Mouse (Mus musculus): ENCODE results near the gene Lrrc57. TPM values are rescaled to one million over a fixed set of nuclear protein-coding genes. Genes with fewer than 3 reads are reported as not detected.

Gene Lrrc57
- 26.6 and 27.4 TPM in 2 replicates for polyA plus RNA-seq (2016; fragmentation: Nextera tagmentation; extraction: Ambion mirVana)

DNA sequence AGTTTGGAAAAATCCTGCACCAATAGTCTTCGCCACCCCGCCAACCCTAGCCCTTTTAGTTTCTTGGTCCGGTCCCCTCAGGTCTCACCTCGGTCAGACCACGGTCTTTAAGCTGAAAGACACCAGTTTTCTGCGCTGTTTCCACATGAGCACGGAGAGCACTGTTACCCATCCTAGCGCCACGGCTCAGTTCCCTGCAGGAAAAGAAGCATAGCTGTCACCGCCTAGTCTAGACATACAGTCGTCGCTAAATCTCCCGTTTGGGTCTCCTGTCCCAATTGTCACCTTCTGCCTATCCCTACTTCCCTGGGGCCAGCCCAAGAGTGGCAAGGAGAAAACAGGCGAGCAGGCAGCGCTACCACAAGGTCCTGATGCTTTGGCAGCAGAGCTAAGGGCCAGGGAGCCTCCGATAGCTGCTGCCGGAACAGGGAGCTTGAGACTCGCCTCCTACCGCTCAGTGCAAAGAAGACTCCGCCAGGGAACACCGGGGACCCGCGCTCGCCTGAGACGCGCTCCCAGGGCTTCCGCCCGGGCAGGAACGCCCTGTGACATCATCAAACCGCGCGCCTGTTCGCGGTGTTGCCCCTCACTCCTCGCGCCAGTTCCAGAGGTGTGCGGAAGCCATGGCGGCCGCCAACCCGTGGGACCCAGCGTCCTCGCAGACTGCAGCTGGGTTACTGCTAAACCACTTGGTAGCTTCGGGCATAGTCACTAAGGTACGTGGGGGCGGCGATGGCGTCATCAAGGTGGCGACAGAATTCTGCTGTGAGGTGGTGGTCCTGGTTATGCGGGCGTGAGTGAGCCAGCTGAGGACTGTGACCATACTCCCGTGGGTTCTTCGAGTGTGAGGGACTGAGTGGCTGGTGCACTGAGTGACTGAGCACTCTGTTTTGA is at the start of gene Lrrc57, which contains the start of gene Haus2:
Gene Lrrc57, minus strand, starts transcription at position 691 of the 894 bp plus-strand sequence.
Gene Haus2, plus strand, starts transcription at position 554 of the 894 bp plus-strand sequence.
- H3K36me3 ChIP-seq (replicated peaks), result peaks cover 28% of the 10 kb centered on the region
- H3K4me1 ChIP-seq, result peaks cover 17% of the 10 kb centered on the region
- peak within 1 kb of the TSS; percentile 80 for H3K4me3 ChIP-seq
- H3K9me3 ChIP-seq, result no peaks in the 10 kb centered on the region
- WGBS, result under 1% methylated on average over 52 of the region's 52 CpGs
- peak; percentile 94 for DNase-seq (ENCODE audit: low spot score)
- H3K27me3 ChIP-seq (replicated peaks; ENCODE audit: low read depth, poor library complexity, severe bottlenecking), result no peaks in the 10 kb centered on the region
- peak within 1 kb of the TSS; percentile 95 for H3K27ac ChIP-seq (replicated peaks)

DNA sequence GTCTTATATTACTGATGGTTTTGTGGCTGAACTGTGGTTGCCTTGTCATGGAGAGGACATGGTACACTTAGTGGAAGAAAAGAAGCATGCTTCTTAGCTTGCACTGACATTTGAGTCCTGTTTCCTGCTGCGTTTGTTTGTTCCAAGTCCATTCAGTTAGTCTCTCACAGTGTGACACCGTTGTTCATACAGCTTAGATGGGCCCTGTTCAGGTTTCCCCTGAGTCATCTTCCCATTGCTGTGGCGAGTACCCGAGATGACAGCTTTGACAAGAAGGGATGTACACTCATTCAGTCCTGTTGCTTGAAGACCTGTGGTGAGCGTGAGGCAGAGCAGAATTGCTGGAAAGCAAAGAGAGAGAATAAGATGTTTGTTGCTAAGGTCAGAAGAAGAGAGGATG is 49.2 kb upstream of the Lrrc57 start:
- Histone ChIP-seq H3K27me3 (replicated peaks; ENCODE audit: low read depth, poor library complexity, severe bottlenecking) (no peaks in the 10 kb centered on the region), H3K9me3 (no peaks in the 10 kb centered on the region), H3K4me1 (no peaks in the 10 kb centered on the region), H3K4me3 (no peak overlapping the region), H3K36me3 (replicated peaks) (no peaks in the 10 kb centered on the region), H3K27ac (replicated peaks) (no peak overlapping the region)
- WGBS, result 73% methylated on average over 5 of the region's 5 CpGs
- DNase-seq (ENCODE audit: low spot score), result no peak

DNA sequence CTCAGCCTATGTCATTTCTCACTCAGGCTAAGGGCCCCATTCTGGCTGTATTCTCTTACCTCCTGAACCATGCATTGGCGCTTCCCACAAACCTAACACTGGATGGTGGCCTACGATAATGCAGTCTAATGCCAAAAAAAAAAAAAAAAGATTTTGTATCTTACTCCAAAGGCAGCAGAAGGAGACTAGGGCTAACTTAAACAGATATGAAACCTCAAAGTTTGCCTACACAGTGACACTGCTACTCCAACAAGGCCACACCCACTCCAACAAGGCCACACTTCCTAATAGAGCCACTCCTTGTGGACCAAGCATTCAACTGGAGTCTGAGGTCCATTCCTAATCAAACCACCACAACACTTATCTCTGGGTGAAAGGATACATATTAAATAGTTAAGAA is 47.4 kb upstream of the Lrrc57 start:
- Histone ChIP-seq H3K4me3 (no peak overlapping the region), H3K36me3 (replicated peaks) (no peaks in the 10 kb centered on the region), H3K27ac (replicated peaks) (no peak overlapping the region), H3K9me3 (no peaks in the 10 kb centered on the region), H3K27me3 (replicated peaks; ENCODE audit: low read depth, poor library complexity, severe bottlenecking) (no peaks in the 10 kb centered on the region), H3K4me1 (no peaks in the 10 kb centered on the region)
- WGBS, result 100% methylated on average over 2 of the region's 2 CpGs
- no peak for DNase-seq (ENCODE audit: low spot score)

DNA sequence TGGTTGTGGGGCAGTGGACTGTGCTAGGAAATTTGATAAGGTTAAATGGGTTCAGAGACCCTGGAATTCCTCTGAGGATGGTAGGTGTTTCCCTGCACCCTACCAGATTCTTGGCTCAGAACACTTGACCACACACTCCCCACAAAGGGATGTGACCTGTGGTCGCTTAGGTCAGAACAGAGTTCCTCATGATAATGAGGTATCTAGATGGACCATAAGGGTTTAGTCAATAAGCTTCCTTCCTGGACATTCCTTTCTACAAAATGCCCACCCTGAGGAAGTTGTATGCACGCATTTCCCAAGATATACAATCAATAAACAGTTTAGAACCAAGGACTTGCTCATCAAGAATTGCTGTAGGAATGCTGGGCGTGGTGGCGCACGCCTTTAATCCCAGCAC is 46.6 kb upstream of the Lrrc57 start:
- Histone ChIP-seq H3K36me3 (replicated peaks) (no peaks in the 10 kb centered on the region), H3K27me3 (replicated peaks; ENCODE audit: low read depth, poor library complexity, severe bottlenecking) (no peaks in the 10 kb centered on the region), H3K4me1 (no peaks in the 10 kb centered on the region), H3K9me3 (no peaks in the 10 kb centered on the region), H3K4me3 (no peak overlapping the region), H3K27ac (replicated peaks) (no peak overlapping the region)
- DNase-seq (ENCODE audit: low spot score), result no peak
- WGBS, result 88% methylated on average over 5 of the region's 5 CpGs

DNA sequence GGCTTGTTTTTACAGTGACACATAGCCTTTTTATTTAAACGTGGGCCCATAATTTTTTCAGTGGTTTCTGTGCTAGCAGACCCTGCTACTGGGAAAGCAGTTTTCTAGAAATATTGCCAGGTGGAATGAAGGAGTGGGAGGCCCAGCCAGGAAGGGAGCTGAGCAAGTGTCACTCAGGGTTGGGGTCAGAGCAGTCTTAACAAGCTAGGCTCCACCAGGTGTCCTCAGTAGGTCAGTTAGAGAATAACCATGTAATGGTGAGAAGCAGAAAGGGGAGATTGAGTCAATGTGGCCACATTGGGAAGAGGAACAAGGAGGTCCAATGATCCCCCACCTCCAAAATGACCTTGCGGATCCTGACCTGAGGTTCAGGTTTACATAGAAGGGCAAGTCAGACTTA is 45.4 kb upstream of the Lrrc57 start:
- WGBS, result 74% methylated on average over 2 of the region's 2 CpGs
- Histone ChIP-seq H3K4me1 (no peaks in the 10 kb centered on the region), H3K4me3 (no peak overlapping the region), H3K27ac (replicated peaks) (no peak overlapping the region), H3K27me3 (replicated peaks; ENCODE audit: low read depth, poor library complexity, severe bottlenecking) (no peaks in the 10 kb centered on the region), H3K36me3 (replicated peaks) (no peaks in the 10 kb centered on the region), H3K9me3 (no peaks in the 10 kb centered on the region)
- no peak for DNase-seq (ENCODE audit: low spot score)

DNA sequence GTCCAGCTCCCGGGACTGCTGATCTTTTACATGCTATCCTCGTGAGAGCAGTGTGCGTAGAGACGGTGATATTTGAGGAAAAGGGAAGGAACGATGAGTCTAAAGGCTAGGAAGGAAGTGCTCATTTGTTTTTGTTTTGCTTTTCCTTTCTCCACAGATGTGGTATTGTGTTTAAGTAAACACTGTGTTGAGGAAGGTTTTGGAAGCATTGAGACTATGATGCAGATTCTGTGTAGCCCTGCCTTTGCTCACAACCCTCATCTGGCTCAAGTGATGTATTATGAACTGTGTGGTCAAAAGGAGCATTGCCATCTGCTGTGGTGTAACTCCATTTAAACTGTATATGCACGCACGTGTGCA is 43.6 kb upstream of the Lrrc57 start:
- DNase-seq (ENCODE audit: low spot score), result no peak
- WGBS, result 82% methylated on average over 7 of the region's 7 CpGs
- H3K9me3 ChIP-seq, result no peaks in the 10 kb centered on the region

DNA sequence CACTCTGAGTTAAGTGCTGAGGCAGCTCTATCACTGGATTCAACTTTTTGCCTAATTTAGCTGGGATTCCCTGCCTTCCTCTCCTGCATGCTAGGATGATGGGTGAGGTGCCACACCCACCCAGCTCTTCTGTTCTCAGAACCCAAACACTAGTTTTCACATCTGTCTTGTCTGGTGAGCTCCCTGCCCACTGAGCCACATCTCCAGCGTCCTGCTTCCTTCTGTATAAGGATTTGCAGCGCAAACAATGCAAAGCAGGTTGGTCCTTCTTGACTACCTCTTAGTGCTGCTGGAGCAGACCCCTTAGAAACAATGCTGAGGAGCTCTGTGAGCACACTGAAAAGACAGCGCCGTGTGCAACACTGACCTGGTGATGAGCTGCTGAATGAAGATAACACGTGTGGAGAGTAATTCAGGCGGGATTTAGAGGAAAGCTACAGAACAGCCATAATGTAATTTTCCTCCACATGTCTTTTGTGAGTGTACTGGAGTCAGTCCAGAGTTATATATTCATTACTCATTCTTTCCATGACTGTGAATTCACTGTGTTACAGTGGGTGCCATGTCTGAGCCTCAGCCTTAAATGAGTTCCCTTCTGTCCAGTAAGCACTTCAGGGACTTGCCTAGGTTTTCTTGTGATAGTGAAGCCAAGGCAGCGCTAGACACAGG is 43.1 kb upstream of the Lrrc57 start:
- H3K27me3 ChIP-seq (replicated peaks; ENCODE audit: low read depth, poor library complexity, severe bottlenecking), result no peaks in the 10 kb centered on the region
- H3K4me1 ChIP-seq, result no peaks in the 10 kb centered on the region
- no peaks in the 10 kb centered on the region for H3K9me3 ChIP-seq
- no peaks in the 10 kb centered on the region for H3K36me3 ChIP-seq (replicated peaks)
- no peak overlapping the region for H3K4me3 ChIP-seq
- no peak overlapping the region for H3K27ac ChIP-seq (replicated peaks)
- DNase-seq (ENCODE audit: low spot score), result no peak
- WGBS, result 83% methylated on average over 7 of the region's 7 CpGs

More for the DNA sequence above, 43.6 kb upstream of the Lrrc57 start:
- Histone ChIP-seq H3K4me3 (no peak overlapping the region), H3K36me3 (replicated peaks) (no peaks in the 10 kb centered on the region), H3K27ac (replicated peaks) (no peak overlapping the region), H3K4me1 (no peaks in the 10 kb centered on the region), H3K27me3 (replicated peaks; ENCODE audit: low read depth, poor library complexity, severe bottlenecking) (no peaks in the 10 kb centered on the region)

DNA sequence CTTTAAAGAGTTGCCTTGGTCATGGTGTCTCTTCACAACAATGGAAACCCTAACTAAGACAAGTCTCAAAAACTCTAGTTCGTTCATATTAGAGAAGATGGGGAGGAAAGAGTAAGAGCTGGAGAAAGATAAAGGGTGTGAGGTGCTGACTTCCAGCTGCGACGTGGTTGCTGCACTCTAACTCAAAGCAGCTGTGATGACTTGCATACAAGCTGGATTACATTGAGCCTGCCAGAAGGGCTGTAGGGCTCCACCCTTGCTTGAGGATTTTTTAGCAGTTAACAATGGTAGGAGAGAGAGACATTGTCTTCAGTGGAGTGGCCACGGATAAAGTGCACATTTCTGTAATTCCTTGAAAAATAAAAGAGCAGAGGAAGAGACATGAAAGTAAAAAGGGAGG is 37.5 kb upstream of the Lrrc57 start:
- H3K27me3 ChIP-seq (replicated peaks; ENCODE audit: low read depth, poor library complexity, severe bottlenecking), result no peaks in the 10 kb centered on the region
- H3K4me1 ChIP-seq, result no peaks in the 10 kb centered on the region
- H3K27ac ChIP-seq (replicated peaks), result no peak overlapping the region
- H3K36me3 ChIP-seq (replicated peaks), result no peaks in the 10 kb centered on the region
- H3K9me3 ChIP-seq, result no peaks in the 10 kb centered on the region
- H3K4me3 ChIP-seq, result no peak overlapping the region
- no peak for DNase-seq (ENCODE audit: low spot score)
- WGBS, result 61% methylated on average over 4 of the region's 4 CpGs

DNA sequence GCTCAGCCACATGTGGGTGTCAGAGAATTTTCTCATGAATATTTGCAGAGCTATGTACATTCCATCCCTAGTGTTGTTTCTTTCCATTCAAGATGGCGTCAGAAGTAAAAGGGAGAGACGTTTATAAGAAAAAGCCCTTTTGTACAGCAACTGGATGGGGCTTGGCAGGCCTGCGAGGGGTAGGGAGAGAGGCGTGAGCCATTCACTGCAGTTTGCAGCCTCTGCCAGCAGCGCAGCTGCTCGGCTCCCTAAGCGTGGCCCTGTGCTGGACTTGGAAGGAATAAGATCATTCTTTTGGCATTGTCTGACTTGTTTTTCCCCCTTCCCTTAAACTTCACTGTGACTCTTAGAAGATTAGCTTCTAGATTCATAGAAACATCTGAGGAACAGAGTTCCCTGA is 34.5 kb upstream of the Lrrc57 start:
- H3K36me3 ChIP-seq (replicated peaks), result no peaks in the 10 kb centered on the region; the same call in 1 of the 2 replicates
- no peaks in the 10 kb centered on the region for H3K27me3 ChIP-seq (replicated peaks; ENCODE audit: low read depth, poor library complexity, severe bottlenecking)
- no peak overlapping the region for H3K4me3 ChIP-seq
- WGBS, result 80% methylated on average over 7 of the region's 7 CpGs
- DNase-seq (ENCODE audit: low spot score), result no peak
- no peak overlapping the region for H3K27ac ChIP-seq (replicated peaks)
- H3K4me1 ChIP-seq, result no peaks in the 10 kb centered on the region
- H3K9me3 ChIP-seq, result no peaks in the 10 kb centered on the region

DNA sequence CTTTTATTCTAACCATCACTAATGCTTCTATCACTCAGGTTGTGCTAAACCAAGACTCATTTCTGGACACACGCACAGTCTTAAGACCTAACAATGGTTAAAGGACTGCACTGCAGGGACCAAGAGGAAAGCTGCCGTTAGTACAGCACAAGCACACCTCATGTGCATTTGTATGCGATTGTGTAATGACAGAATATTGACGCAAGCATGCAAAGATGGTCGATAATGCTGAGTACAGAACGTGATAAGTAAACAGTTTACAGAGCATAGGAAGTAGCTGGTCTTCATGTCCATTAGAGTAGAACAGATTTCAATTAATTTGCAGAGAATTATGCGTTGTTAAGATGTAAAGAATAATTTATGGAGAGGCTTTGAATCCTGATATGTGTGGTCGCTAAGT is 31.5 kb upstream of the Lrrc57 start:
- no peaks in the 10 kb centered on the region; the same call in 1 of the 2 replicates for H3K36me3 ChIP-seq (replicated peaks)
- no peak overlapping the region for H3K4me3 ChIP-seq
- no peaks in the 10 kb centered on the region for H3K4me1 ChIP-seq
- no peaks in the 10 kb centered on the region for H3K9me3 ChIP-seq
- whole genome bisulfite sequencing, result 94% methylated on average over 8 of the region's 8 CpGs
- H3K27me3 ChIP-seq (replicated peaks; ENCODE audit: low read depth, poor library complexity, severe bottlenecking), result no peaks in the 10 kb centered on the region
- no peak for DNase-seq (ENCODE audit: low spot score)
- no peak overlapping the region for H3K27ac ChIP-seq (replicated peaks)

DNA sequence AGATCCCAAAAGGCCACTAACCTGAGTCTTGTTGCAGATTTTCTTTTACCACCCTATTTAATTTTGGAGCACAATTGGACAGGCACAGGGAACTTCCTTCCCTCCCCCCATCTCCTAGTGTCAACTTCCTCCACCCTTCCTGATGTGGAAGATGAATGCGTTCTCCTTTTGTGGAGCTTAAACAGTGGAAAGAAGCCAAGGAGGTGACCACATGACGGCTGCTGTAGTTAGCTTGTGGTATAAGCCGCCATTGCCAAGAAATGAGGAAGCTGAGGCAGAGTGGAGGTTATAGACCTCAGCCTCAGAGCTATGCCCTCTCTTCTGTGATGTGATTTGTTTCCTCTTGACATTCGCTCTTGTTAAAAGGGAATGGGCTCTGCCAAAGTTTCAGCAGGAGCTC is 22.6 kb upstream of the Lrrc57 start:
- no peaks in the 10 kb centered on the region for H3K27me3 ChIP-seq (replicated peaks; ENCODE audit: low read depth, poor library complexity, severe bottlenecking)
- no peak overlapping the region for H3K4me3 ChIP-seq
- H3K9me3 ChIP-seq, result no peaks in the 10 kb centered on the region
- DNase-seq (ENCODE audit: low spot score), result no peak
- H3K27ac ChIP-seq (replicated peaks), result no peak overlapping the region
- peaks cover 15% of the 10 kb centered on the region for H3K36me3 ChIP-seq (replicated peaks)
- H3K4me1 ChIP-seq, result peaks cover 9% of the 10 kb centered on the region; the same call in 1 of the 2 replicates
- WGBS, result 89% methylated on average over 4 of the region's 4 CpGs

DNA sequence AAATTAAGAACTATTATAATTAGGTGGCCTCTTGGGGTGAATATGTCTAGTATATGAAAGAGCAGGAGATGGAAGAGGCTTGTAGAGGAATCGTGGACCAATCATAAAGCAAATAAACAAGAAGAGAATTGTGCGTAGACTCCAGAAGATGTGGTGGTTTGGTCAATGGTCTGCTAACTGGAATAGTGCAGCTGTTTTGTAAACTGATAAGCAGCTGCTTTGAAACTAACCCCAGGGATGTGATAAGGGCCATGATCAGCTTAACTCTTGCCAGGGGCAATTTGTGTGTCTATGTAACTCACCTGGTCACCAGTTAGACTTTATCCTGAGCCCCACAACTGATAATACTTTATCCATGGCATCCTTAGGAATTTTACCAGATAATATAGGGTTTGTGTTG is 22.2 kb upstream of the Lrrc57 start:
- Histone ChIP-seq H3K36me3 (replicated peaks) (peaks cover 15% of the 10 kb centered on the region), H3K27ac (replicated peaks) (no peak overlapping the region), H3K27me3 (replicated peaks; ENCODE audit: low read depth, poor library complexity, severe bottlenecking) (no peaks in the 10 kb centered on the region), H3K4me3 (no peak overlapping the region), H3K4me1 (peaks cover 9% of the 10 kb centered on the region; the same call in 1 of the 2 replicates), H3K9me3 (no peaks in the 10 kb centered on the region)
- DNase-seq (ENCODE audit: low spot score), result no peak
- 92% methylated on average over 2 of the region's 2 CpGs for WGBS

DNA sequence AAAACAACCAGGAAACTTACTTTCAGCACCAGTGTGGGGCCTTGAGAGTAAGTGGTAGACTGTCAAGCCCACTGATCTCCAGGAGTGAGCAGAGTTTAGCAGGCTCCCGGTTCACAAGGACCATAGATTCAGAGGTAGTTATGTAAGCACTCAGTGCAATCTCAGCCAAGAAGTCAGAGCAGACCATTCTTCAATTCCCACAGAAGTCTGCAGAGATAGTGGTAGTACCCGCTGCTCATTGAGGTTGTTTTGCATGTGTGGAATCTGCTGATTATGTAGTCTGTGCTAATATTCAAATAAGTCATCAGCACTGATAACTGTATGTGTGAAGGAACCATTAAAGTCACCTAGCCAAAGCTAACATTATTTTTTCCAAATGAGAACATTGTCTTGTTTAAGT is 21.3 kb upstream of the Lrrc57 start:
- H3K4me3 ChIP-seq, result no peak overlapping the region
- no peaks in the 10 kb centered on the region for H3K9me3 ChIP-seq
- H3K36me3 ChIP-seq (replicated peaks), result peaks cover 15% of the 10 kb centered on the region
- DNase-seq (ENCODE audit: low spot score), result no peak
- H3K27ac ChIP-seq (replicated peaks), result no peak overlapping the region
- H3K27me3 ChIP-seq (replicated peaks; ENCODE audit: low read depth, poor library complexity, severe bottlenecking), result no peaks in the 10 kb centered on the region
- H3K4me1 ChIP-seq, result peaks cover 9% of the 10 kb centered on the region; the same call in 1 of the 2 replicates
- WGBS, result 80% methylated on average over 2 of the region's 2 CpGs
